Mouse (Mus musculus) left cerebral cortex, adult 9 months (tissue): ENCODE measurements at regions not wholly inside any gene's neighbourhood (a gene's known extent, or its start where the extent isn't known, plus 50 kb on each side); places are given as distances from the start of the nearest gene placed in this dataset.

Experiments
- DNase-seq, 2 experiments: peaks; one replicate each; pipeline ENCODE4 v3.0.0; 2022; ENCODE audit warnings: low spot score in 2 of 2

DNA sequence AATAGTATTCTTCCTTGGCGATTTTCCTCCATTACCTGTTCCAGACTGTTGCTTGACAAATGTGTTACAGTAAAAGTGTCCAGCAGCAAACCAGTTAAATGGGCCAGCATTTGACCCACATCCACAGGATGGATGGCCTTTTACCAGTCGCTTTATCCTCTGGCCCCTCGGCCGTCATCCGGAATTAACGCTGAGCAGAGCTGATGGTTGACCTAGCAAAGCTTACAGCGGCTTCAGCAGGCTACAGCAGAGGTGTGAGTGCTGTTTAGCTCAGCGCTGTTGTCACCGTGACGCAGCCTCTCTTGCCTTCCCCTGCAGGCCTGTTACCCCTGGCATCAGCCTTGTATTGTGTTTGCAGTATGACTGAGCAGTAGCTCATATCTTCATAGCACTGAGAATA is 159.8 kb upstream of the Eif4g2 start:
- no peak for DNase-seq

DNA sequence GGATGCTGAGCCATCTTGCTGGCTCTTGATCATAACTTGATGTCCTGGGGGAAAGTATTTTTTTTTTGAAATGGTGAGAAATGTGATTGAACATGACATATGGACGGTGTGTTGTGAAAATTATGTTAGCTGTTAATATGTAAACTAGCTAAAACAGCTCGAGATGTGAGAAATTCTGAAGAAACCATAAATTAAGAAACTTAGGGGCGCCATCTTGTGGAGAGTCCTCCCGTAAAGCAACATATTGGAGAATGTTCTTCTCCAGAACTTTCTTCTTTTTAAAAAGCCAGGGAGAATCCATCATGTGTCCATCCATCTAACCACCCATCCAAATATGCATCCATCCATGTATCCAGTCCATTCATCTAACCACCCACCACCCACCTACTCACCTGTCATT is 158.7 kb upstream of the Eif4g2 start:
- peak in 1 of 2 experiments; percentile 50 for DNase-seq

DNA sequence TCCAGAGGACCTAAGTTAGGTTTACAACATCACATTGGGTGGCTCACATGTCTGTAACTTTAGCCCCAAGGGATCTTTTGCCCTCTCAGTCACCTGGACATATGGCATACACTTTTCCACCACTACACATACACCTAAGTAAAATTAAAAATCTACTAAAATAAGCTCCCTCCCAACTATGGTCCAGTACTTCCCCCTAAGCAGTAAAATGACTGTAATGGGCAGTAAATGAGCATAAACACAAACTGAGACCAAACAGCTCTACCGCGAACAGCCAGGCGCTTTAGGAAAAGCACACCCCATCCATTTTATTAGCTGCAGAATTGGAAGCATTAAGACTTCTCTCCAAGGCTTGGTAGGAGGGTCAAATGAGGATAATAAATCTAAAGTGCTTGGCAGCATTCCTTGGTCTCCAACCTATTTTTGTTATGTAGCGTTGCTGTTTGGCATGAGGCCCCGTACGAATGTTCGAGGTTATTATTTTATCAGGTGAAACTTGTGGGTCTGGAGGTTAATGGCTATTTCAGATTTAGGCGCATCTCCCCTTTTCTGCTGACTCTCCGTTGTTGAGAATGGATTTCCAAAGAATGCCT is 157.5 kb upstream of the Eif4g2 start:
- no peak for DNase-seq

DNA sequence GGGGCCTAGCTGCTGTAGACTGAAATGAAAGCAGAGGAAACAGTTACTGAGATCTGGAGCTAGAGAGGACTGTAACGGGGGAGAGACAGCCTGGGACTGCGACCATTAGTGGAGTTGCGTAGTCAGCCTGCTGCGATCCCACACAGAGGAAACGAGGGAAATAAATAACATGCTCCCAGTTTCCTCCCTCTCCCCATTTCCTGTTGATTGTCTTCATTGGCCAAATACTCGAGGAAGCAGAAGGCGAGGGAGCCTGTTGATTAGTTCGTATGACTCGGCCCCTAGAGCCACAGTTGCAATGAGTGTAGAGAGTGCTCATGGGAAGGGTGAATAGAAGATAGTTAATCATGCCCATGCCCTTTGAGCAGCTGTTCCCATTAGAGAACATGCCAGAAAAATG is 155.0 kb upstream of the Eif4g2 start:
- no peak for DNase-seq

DNA sequence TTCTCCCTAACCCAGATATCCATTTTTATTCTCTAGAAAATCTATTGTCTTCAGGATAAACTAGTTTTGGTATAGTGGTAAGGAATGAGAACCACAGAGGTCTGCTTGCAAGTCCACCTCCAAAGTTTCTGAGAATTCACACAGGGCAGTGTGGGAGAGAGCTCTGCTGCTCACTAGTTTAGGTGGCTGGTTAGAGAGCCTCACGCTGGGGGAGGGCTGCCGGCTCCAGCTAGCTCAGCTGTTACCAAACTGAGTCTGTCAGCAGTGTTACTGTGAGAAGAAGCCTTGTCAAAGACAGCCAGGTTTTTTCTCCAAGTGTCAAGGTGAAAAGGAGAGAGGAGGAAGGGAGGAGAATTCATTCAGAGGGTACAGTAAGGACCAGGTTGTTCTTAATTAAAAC is 147.8 kb upstream of the Eif4g2 start:
- no peak for DNase-seq

DNA sequence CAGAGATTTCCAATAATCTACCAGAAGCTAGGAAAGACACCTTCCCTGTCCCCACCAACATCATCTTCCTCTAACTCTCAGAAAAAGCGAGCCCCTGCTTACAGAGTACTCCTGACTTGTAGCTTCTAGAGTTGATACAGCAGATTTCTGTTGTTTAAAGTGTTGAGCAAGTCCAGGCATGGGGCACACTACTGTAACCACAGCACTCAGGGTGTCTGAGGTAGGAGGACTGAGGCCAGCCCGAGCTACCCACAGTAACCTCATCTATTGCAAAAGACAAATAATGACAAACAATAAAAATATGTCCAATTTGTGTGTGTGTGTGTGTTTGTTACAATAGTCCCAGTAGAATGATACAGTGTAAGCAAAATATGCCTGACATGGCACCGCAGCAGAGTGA is 144.3 kb upstream of the Eif4g2 start:
- DNase-seq: no peak

DNA sequence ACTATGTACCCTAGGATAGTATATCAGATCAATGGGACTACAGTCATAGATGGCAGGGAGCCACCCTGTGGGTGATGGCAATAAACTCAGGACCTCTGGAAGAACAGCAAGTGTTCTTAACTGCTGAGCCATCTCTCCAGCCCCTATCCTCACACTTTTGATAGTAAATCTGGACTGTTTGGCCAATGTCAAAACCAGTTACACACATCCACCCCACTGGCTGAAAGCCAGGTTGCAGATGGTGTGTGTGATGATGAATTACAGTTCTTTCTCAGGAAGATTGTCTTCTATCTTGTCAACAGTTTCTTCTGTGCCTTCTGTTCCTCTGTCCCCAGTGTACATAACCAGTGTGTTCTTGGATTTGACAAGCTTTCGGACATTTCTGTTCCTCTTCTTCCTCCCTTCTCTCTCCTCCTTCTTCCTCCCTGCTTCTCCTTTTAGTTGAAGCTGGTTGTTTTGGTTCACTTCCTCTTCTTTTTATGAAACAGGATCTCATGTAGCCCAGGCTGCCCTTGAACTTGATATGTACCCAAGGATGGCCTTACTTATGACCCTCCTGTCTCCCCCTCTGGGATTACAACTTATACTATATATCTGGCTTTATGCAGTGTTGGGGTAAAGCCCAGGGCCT is 143.3 kb upstream of the Eif4g2 start:
- no peak for DNase-seq

DNA sequence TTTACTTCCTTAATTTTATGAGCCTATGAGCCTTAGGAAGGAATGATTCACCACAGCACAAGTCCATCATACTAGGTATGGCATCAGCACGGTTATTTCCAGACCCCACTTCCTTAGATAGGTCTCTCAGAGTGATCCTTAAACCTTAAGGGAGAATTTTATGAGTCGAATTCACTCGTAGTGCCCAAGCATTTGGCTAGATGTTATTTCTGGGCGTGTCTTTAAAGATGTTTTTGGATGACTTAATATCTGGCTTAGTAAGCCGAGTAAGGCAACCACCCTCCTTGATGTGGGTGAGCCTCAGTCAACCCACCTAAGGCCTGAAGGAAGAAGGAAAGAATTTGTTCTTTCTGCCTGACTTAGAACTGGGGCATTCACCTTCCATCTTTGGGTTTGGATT is 132.8 kb upstream of the Eif4g2 start:
- DNase-seq: no peak

DNA sequence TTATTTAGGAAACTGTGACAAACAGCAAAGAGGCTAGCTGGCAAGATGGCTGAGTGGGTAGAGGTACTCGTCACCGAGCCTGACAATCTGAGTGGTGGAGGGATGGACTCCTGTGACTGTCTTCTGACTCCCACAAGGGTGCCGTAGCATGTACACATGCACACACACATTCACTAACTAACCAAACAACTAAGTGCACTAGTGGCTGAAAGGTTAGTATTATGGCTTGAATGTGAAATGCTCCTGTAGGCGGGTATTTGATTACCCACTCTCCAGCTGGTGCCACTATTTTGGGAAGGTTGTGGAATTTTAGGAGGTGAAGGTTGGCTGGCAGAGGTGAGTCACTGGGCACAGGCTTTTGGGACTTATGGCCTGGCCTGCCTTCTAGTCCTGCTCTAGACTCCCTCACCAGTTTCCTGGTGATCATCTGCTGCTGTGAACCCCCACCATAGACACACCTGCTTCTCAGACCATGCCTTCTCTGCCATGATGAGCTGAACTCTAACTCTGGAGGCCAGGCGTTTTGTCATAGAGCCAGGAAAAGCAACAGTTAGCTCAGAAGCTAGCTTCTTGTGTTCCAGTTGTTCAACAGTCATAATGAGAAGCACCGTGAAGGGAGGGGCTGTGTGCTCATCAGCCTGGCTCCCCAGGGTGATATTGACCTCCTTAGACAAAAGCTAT is 131.5 kb upstream of the Eif4g2 start:
- no peak for DNase-seq

DNA sequence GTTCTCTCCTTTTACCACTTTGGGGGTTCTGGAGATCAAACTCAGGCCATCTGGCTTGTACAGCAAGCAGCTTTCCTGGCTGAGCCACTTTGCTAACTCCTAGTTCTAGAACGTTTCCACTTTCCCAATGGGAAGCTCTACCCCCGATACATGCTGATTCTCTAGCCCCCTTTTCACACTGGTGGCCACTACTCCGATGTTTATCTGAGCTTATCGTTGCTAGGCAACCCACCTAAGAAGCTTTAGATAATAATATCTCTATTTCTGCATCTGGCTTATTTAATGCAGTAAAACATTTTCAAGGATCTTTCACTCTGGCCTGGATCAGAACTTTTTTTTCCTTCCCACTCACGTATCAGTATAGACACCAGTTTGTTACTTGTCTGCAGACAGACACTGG is 129.4 kb upstream of the Eif4g2 start:
- no peak for DNase-seq

DNA sequence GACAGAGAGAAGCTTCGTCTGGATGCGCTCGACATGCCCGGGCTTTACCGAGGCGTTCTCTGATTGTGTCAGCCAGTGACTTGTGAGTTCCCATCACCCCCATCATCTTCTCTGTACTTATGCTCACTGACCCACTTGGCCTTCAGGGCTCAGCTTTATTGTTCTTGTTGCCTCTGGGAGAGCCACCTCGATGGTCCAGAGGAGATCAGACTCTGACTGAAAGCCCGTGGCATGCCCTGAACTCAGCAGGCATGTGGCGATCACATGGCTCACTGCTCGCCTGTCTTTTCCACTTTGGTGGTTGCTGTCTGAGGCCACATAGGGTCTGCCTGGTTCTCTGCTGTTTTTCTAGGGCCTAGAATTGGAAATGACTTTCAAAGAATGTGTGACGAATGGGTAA is 128.8 kb upstream of the Eif4g2 start:
- no peak for DNase-seq

DNA sequence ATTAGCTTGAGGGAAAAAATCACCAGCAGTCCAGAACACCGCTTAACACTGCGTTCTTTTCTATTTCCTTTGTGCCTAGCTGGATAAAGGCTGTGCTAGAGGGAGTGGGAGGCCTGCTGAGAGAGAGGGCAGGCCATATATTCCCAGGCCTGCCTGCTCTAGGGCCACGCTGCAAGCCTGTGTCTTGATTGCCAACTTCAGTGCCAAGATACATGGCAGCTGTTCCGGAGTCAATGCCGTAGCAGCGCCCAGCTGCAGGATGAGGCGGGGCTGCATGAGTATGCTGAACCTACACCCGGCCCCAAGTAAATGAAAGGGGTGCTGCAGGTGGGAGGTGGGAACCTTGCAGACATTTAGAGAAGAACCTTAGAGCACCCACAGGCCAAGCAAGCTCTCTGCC is 127.5 kb upstream of the Eif4g2 start:
- no peak for DNase-seq

DNA sequence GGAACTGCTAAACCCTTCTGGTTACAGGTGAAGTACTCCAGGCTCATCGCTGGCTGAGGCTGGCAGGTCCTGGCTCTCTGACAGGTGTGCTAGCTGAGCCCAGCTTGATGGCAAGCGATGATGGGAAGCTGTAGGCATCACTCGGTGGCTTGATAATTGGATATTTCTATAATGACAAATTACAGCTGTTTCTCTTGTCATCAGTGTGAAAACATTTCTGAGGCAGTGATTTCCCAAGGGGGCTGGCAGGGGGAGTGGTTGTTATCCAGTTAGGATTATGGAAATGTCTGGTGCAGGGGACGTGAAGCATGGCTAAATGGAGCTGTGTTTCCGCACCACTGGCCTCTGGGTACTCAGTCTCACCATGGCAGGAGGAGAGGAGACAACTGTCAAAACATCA is 123.0 kb upstream of the Eif4g2 start:
- DNase-seq: no peak

DNA sequence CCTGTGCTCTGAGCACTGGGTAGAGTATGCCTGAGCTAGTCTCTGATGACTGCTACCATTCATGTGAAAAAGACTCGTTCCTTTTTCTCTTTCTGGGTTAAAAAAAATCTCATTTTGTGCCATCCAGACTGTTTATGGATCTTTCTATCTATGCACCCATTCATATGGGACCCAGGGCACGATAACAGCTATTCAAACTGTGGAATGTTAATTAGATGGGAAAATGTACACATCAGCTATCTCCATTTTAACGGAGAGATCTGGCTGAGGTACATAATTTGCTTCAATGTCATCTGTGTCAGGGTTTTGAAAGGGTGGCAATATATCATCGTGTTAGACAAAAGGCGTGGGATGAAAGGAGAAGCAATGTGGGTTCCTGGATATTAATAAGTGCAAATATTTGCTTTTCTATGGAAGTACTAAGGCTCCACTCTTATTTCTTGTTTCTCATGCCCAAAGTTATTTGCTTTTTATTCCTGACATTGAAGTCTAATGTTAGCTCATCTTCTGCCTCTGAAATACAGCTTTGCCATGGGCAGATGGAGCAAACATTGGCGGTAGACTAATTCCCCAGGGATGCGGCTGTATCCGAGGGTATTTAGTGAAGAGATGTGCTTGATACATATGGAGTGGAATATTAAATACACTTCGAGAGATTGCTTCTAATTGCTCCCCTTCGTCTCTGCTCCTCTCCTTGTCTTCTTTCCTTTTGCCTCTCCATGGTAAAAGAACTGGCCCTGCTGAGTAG is 116.0 kb upstream of the Eif4g2 start:
- no peak for DNase-seq

DNA sequence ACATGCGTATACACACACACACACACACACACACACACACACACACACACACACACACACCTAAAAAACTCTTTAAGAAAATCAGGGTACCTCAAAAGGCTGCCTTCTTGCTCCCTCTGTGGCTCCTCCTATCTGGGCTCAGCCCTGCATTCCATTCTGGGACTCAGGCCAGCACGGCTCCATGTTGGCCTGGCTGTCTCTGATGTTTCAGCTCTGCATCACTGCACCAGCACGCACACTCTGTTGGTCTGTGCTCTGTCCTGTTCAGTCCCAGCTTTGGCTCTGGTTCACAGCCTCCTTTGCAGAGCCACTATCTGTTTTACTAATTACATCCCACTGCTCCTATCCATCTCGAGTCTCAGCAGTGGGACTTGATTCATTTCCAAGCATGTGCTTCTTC is 108.8 kb upstream of the Eif4g2 start:
- no peak for DNase-seq

DNA sequence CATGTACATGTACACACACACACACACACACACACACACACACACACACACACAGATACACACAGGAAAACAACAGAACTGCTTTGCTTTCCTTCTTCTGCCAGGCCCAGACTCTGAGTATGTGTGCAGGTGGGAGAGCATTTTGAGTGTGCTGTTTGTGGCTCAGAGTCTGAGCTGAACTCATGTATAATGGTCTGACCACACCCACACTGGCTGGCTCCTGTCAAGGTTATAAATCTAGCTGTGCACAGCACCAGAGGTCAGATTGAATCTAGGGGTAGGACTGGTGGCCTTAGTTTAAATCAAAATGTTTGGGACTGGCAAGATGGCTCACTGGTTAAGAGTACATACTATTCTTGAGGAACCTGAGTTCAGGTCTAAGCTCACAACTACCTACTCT is 108.4 kb upstream of the Eif4g2 start:
- no peak for DNase-seq

DNA sequence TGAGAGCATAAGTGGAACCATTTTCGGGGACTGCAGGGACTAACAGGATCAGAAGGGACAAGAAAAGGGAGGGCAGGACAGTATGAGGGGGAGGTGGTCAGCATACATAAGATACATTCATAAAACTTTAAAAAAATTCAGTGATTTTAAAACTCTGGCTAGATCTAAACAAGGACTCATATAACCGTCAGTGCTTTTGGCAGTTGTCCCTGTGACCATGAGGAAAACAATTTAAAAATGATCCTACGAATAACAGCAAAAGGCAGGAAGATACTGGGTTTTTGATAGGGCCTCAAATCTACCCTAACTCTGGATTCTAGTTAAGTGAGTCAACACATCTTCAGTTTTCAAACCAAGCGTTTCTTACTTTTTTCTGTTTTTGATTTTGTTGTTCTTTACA is 106.9 kb upstream of the Eif4g2 start:
- no peak for DNase-seq

DNA sequence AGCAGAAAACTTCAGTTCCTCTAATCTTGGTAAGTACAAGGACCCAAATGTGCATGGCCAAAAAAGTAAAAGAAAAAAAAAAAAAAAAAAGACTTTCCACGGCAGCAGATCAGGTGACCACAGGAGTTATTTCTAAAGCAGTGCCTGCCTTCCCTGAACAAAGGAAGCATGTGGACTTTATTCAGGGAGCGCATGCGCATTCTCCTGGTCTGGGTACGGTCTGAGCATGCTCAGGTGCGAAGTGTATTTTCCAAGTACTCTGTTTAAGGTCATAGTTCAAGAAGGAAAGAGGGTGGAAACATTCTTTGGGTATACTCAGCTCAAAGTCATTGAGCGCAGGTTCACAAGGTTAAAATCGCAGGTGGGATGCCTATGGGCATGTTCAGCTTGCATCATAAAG is 103.1 kb upstream of the Eif4g2 start:
- no peak for DNase-seq

DNA sequence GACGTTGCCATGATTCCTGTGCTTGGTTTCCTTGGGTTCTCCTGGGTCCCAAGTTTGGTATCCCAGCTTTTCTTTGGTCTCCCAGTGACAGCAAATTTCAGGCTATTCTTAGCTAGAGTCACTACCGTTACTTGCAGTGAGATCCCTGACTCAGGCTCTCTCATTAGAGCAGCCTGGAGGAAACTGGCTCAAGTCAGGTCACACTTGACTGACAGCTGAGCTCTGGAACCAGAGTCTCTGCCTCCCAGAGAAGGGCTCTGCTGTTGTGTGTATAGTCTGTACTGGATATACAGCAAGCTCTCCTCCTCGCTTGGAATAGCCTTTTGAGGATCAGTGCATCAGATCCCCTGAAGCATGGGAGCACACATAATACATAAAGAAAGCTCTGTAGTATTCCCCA is 100.7 kb upstream of the Eif4g2 start:
- no peak for DNase-seq

DNA sequence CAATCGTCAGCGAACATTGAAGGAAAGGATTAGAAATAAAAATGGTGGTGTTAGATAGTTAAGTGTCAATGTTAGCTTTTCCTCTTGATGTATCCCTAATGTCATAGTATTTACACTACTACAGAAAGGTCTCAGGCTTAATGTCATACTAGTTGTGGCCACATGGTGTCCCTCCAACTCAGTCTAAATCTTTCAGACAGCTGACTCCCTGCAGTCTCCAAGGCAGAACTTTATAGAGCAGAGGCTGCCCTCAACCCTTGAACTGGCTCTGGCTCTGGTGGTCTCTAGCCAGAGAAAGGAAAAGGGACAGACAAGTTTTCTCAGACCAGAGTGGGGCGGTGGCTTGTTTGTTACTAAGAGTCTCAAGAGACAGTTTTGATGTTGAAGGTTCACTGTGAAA is 99.5 kb upstream of the Eif4g2 start:
- DNase-seq: peak in 1 of 2 experiments; percentile 68

DNA sequence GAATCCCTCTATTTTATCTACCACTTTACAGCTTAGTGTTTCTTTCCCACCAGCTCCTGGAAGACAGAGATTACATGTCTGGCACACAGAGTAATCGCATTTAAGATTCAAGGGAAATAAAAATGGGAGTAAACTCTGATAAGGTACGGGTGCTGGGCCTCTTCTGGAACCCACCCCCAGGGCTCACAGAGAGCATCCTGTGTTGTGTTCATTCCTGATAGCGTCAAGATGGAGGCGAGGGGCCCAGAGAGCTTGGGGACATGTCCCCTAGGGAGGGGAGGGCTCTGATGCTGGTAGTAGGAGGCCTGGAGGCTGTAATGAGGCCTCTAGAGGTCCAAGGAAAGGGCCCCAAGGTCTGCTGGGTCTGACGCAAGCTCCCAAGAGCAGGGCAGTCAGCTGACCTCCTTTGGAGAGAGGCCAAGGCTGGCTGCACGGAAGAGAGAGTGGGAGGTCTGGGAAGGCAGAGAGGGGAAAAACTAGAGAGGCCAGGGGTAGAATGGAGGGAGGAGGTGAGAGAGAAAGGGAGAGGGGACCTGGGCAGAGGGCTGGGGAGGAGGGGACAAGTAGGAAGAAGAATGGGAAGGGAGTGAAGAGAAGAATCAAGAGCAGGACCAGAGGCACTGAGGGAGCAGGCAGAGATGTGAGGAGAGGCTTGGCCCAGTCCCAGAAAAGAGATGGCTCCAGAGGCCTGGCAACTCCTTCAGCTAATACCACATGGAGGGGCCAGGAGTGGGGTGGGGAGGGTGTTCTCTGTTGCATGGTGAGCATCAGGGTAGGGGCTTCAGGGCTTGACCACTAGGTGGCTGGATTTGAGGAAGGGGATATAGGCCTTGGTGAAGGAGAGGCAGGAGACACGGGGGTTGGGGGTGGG is 96.8 kb upstream of the Eif4g2 start:
- DNase-seq: peak in 1 of 2 experiments; percentile 15
